Comparison of ENCODE assay signal across 32 mouse cellular contexts in genomic region chr5:115763981-115764380, GRCm38 (mm10).
"Had no signal": no experiment of that assay in that cellular context is flagged by ENCODE, and none has a peak within 500 bp of the region (broad histone marks: within the 10 kb centered on the region; RNA-seq: fewer than 3 reads in every experiment).

No protein-coding gene starts in this region.

- H3K36me3 ChIP-seq: heart, embryonic 10.5 days; heart, embryonic 12.5 days; heart, embryonic 13.5 days; heart, embryonic 15.5 days; hindbrain, embryonic 10.5 days; hindbrain, embryonic 12.5 days; hindbrain, embryonic 13.5 days; hindbrain, embryonic 15.5 days; intestine, embryonic 15.5 days had no signal

- H3K4me2 ChIP-seq: heart, embryonic 11.5 days; heart, embryonic 12.5 days; heart, embryonic 13.5 days; heart, embryonic 15.5 days; hindbrain, embryonic 12.5 days; hindbrain, embryonic 13.5 days; hindbrain, embryonic 14.5 days; hindbrain, embryonic 15.5 days; intestine, embryonic 15.5 days had no signal

- H3K27me3 ChIP-seq: heart, embryonic 12.5 days; heart, embryonic 15.5 days; hindbrain, embryonic 12.5 days; hindbrain, embryonic 15.5 days; intestine, embryonic 15.5 days had no signal

- H3K4me1 ChIP-seq: heart, embryonic 12.5 days; heart, embryonic 13.5 days; heart, embryonic 15.5 days; hindbrain, embryonic 10.5 days; hindbrain, embryonic 12.5 days; hindbrain, embryonic 13.5 days; intestine, embryonic 15.5 days had no signal

- H3K9ac ChIP-seq: heart, embryonic 12.5 days; heart, embryonic 13.5 days; heart, embryonic 15.5 days; hindbrain, embryonic 12.5 days; hindbrain, embryonic 13.5 days; hindbrain, embryonic 14.5 days; hindbrain, embryonic 15.5 days; intestine, embryonic 15.5 days had no signal

- H3K9me3 ChIP-seq: heart, embryonic 10.5 days; heart, embryonic 12.5 days; heart, embryonic 13.5 days; heart, embryonic 15.5 days; hindbrain, embryonic 10.5 days; hindbrain, embryonic 12.5 days; hindbrain, embryonic 13.5 days; hindbrain, embryonic 15.5 days; intestine, embryonic 15.5 days had no signal

- H3K27ac ChIP-seq: heart, embryonic 10.5 days; heart, embryonic 13.5 days; heart, embryonic 15.5 days; hindbrain, embryonic 10.5 days; hindbrain, embryonic 12.5 days; hindbrain, embryonic 13.5 days; hindbrain, embryonic 14.5 days; hindbrain, embryonic 15.5 days; hindbrain, postnatal 0 days; intestine, embryonic 15.5 days; kidney, postnatal 0 days; layer of hippocampus, adult 2 months; left cerebral cortex, adult 2 months had no signal

- ATAC-seq: hindbrain, embryonic 16.5 days; hindbrain, postnatal 0 days; inflammation-experienced regulatory T-cells, adult 6 months; intestine, embryonic 15.5 days; intestine, embryonic 16.5 days; intestine, postnatal 0 days had no signal

- H3K4me3 ChIP-seq: heart, embryonic 10.5 days; heart, embryonic 12.5 days; heart, embryonic 13.5 days; heart, embryonic 15.5 days; hindbrain, embryonic 10.5 days; hindbrain, embryonic 12.5 days; hindbrain, embryonic 13.5 days; hindbrain, embryonic 15.5 days; intestine, embryonic 15.5 days; layer of hippocampus, adult 2 months; left cerebral cortex, adult 2 months had no signal

- DNase-seq: heart, postnatal 10 days; heart, postnatal 14 days; heart, postnatal 36 days; heart, postnatal 4 days; kidney, adult 11 months; kidney, adult 8-10 months; kidney, postnatal 10 days; kidney, postnatal 14 days; kidney, postnatal 25 days; kidney, postnatal 36 days; kidney, postnatal 4 days; layer of hippocampus, adult 9-11 months; layer of hippocampus, postnatal 36 days had no signal
